ENCODE assay signal across 8 mouse cellular contexts in genomic region chr9:109849312-109849758, GRCm38 (mm10). TPM values are rescaled to one million over a fixed set of nuclear protein-coding genes. Genes with fewer than 3 reads are reported as not detected.
DNase-seq lines count a peak whose midpoint lies in the region; ATAC-seq and TF ChIP-seq lines count a peak whose summit lies in the region.

TSS of gene Camp (minus strand) at chr9:109849617.

- peak; percentile 25; the same call in 1 of the 2 replicates for TF ChIP-seq CTCF in stomach, postnatal 0 days (IDR thresholded peaks at IDR 0.05; ENCODE audit: low read depth)

- H3K4me2 ChIP-seq in hindbrain, embryonic 15.5 days = no peak within 1 kb of the TSS
- H3K4me2 ChIP-seq in liver, embryonic 12.5 days = no peak within 1 kb of the TSS
- H3K4me2 ChIP-seq in stomach, postnatal 0 days (replicated peaks; ENCODE audit: low read depth) = no peak within 1 kb of the TSS

- DNase-seq in hindbrain, embryonic 10.5 days (ENCODE audit: low spot score) = no peak
- DNase-seq in adipocyte (ENCODE audit: low spot score) = peak; percentile 94
- DNase-seq in stomach, postnatal 0 days (ENCODE audit: low spot score) = peak; percentile 35
- no peak for DNase-seq in thymus, postnatal 25 days
- no peak for DNase-seq in right cerebral cortex, postnatal 36 days (ENCODE audit: low spot score in 2 of 2)

- H3K9ac ChIP-seq in hindbrain, embryonic 15.5 days = no peak within 1 kb of the TSS
- H3K9ac ChIP-seq in liver, embryonic 12.5 days = no peak within 1 kb of the TSS
- no peak within 1 kb of the TSS for H3K9ac ChIP-seq in stomach, postnatal 0 days (ENCODE audit: low read length)

- ATAC-seq in hindbrain, embryonic 15.5 days (ENCODE audit: low FRiP score, low read depth) = peak; percentile 30; the same call in 1 of the 2 replicates
- ATAC-seq in granulocyte monocyte progenitor cell, adult 5-6 weeks (replicated peaks; ENCODE audit: poor library complexity, severe bottlenecking) = peak; percentile 96
- no peak for ATAC-seq in liver, embryonic 12.5 days
- ATAC-seq in stomach, postnatal 0 days (ENCODE audit: low FRiP score, low TSS enrichment) = peak; percentile 63; the same call in 1 of the 2 replicates

- no peak within 1 kb of the TSS for H3K4me3 ChIP-seq in hindbrain, embryonic 15.5 days
- H3K4me3 ChIP-seq in hindbrain, embryonic 10.5 days = no peak within 1 kb of the TSS
- no peak within 1 kb of the TSS for H3K4me3 ChIP-seq in liver, embryonic 12.5 days
- no peak within 1 kb of the TSS for H3K4me3 ChIP-seq in stomach, postnatal 0 days (ENCODE audit: low read depth, low read length)

- no peak within 1 kb of the TSS for H3K27ac ChIP-seq in hindbrain, embryonic 15.5 days (replicated peaks)
- no peak within 1 kb of the TSS for H3K27ac ChIP-seq in hindbrain, embryonic 10.5 days
- H3K27ac ChIP-seq in liver, embryonic 12.5 days = no peak within 1 kb of the TSS
- no peak within 1 kb of the TSS for H3K27ac ChIP-seq in stomach, postnatal 0 days (replicated peaks)

- 72% methylated on average over 6 of the region's 6 CpGs for WGBS in hindbrain, embryonic 15.5 days
- 87% methylated on average over 6 of the region's 6 CpGs for WGBS in hindbrain, embryonic 10.5 days
- WGBS in liver, embryonic 12.5 days (ENCODE audit: insufficient replicate concordance) = 73% methylated on average over 6 of the region's 6 CpGs
- WGBS in stomach, postnatal 0 days = 45% methylated on average over 6 of the region's 6 CpGs

- TF ChIP-seq EP300 in stomach, postnatal 0 days (optimal IDR thresholded peaks at IDR 0.05) = no peak

- H3K27me3 ChIP-seq in hindbrain, embryonic 15.5 days = no peaks in the 10 kb centered on the region
- no peaks in the 10 kb centered on the region for H3K27me3 ChIP-seq in hindbrain, embryonic 10.5 days (ENCODE audit: insufficient read depth, poor library complexity, severe bottlenecking)
- H3K27me3 ChIP-seq in liver, embryonic 12.5 days (replicated peaks) = no peaks in the 10 kb centered on the region; the same call in 1 of the 2 replicates
- H3K27me3 ChIP-seq in stomach, postnatal 0 days (ENCODE audit: control insufficient read depth, insufficient read depth, low read length) = no peaks in the 10 kb centered on the region

- no peaks in the 10 kb centered on the region for H3K9me3 ChIP-seq in hindbrain, embryonic 15.5 days
- no peaks in the 10 kb centered on the region for H3K9me3 ChIP-seq in hindbrain, embryonic 10.5 days
- H3K9me3 ChIP-seq in liver, embryonic 12.5 days (replicated peaks) = no peaks in the 10 kb centered on the region
- H3K9me3 ChIP-seq in stomach, postnatal 0 days (ENCODE audit: control insufficient read depth, low read length) = no peaks in the 10 kb centered on the region

- peaks cover 1% of the 10 kb centered on the region; the same call in 1 of the 2 replicates for H3K36me3 ChIP-seq in hindbrain, embryonic 15.5 days
- peaks cover 14% of the 10 kb centered on the region for H3K36me3 ChIP-seq in hindbrain, embryonic 10.5 days
- peaks cover 8% of the 10 kb centered on the region for H3K36me3 ChIP-seq in liver, embryonic 12.5 days
- no peaks in the 10 kb centered on the region for H3K36me3 ChIP-seq in stomach, postnatal 0 days (ENCODE audit: control insufficient read depth, insufficient read depth, low read length)

- 0 out of 2 replicates have a peak, but pooled peaks cover 3% of the 10 kb centered on the region for H3K4me1 ChIP-seq in hindbrain, embryonic 15.5 days (replicated peaks)
- no peaks in the 10 kb centered on the region for H3K4me1 ChIP-seq in hindbrain, embryonic 10.5 days (replicated peaks)
- no peaks in the 10 kb centered on the region for H3K4me1 ChIP-seq in liver, embryonic 12.5 days
- H3K4me1 ChIP-seq in stomach, postnatal 0 days (replicated peaks; ENCODE audit: control insufficient read depth, insufficient read depth) = peaks cover 4% of the 10 kb centered on the region; the same call in 1 of the 2 replicates

RNA-seq across cellular contexts. Expression of gene Camp, which starts in this region (rescaled TPM):
- 0.51 and 0.75 TPM in 2 replicates for polyA plus RNA-seq in hindbrain, embryonic 15.5 days (2015; fragmentation: Nextera tagmentation; extraction: Ambion mirVana)
- not detected in 2 replicates for polyA plus RNA-seq in hindbrain, embryonic 10.5 days (2016; fragmentation: Nextera tagmentation; extraction: Ambion mirVana)
- total RNA-seq in granulocyte monocyte progenitor cell, adult 5-6 weeks (2014; fragmentation: Nextera tagmentation) = 3.0 and 37.6 TPM in 2 replicates
- total RNA-seq in granulocyte monocyte progenitor cell, adult 5-6 weeks (2017) = 99.8 and 173 TPM in 2 replicates
- 25.2 and 31.4 TPM in 2 replicates for polyA plus RNA-seq in liver, embryonic 12.5 days (2016; fragmentation: Nextera tagmentation; extraction: Ambion mirVana)
- polyA plus RNA-seq in stomach, postnatal 0 days (2015; fragmentation: Nextera tagmentation; extraction: Ambion mirVana) = 1.5 and 2.2 TPM in 2 replicates

Comparison
In these comparisons a context has a peak if more than half of its experiments do, and no peak if none do; other contexts are left out.
1. Peak in ATAC-seq in hindbrain, embryonic 15.5 days; RNA of the gene not detected or under 1 TPM.
2. DNase-seq: peak in adipocyte (single experiment) and stomach, postnatal 0 days (single experiment); none in hindbrain, embryonic 10.5 days (single experiment), thymus, postnatal 25 days (single experiment) and right cerebral cortex, postnatal 36 days (0 of 2).